Mouse (Mus musculus) thymus, adult 2 months (tissue): ENCODE data around the gene Dnase1l3. TPM values are rescaled to one million over a fixed set of nuclear protein-coding genes. Genes with fewer than 3 reads are reported as not detected.
A peak's percentile ranks its signal among the peaks of the same experiment; 100 is the strongest.

ENCODE experiments used
- DNase-seq: peaks from one replicate; pipeline ENCODE4 v3.0.0; 2021
- H3K27ac ChIP-seq: fragments of 200-500 bp; 2 replicates; pipeline ENCODE4 v1.5.1; 2012; ENCODE audit warnings: low read length, control low read depth; ENCODE audit not compliant: control insufficient read depth, insufficient read depth
- H3K27me3 ChIP-seq: fragments of 200-500 bp; 2 replicates; pipeline ENCODE4 v1.6.1; 2012; ENCODE audit warnings: mild to moderate bottlenecking, low read length, moderate library complexity, mixed read lengths; ENCODE audit not compliant: control insufficient read depth, insufficient read depth
- H3K36me3 ChIP-seq: fragments of 200-500 bp; 2 replicates; pipeline ENCODE4 v1.6.1; 2012; ENCODE audit warnings: mild to moderate bottlenecking, low read length, moderate library complexity; ENCODE audit not compliant: control insufficient read depth, insufficient read depth
- H3K4me1 ChIP-seq: fragments of 200-500 bp; replicated peaks from 2 replicates; pipeline ENCODE4 v1.6.1; 2012; ENCODE audit warnings: low read length; ENCODE audit not compliant: control insufficient read depth, insufficient read depth
- H3K4me3 ChIP-seq: fragments of 200-500 bp; 2 replicates; pipeline ENCODE4 v1.5.1; 2012; ENCODE audit warnings: mild to moderate bottlenecking, low read length, control low read depth, moderate library complexity; ENCODE audit not compliant: control insufficient read depth, insufficient read depth
- CTCF ChIP-seq: fragments of 200-500 bp; IDR thresholded peaks from 2 replicates; pipeline ENCODE4 v1.5.1; 2012; ENCODE audit warnings: mild to moderate bottlenecking, control low read depth, low read length, moderate library complexity, borderline replicate concordance; ENCODE audit not compliant: control insufficient read depth, poor library complexity, insufficient read depth; ENCODE audit errors: extremely low read depth
- POLR2A ChIP-seq: fragments of 200-500 bp; IDR thresholded peaks from 2 replicates; pipeline ENCODE4 v1.6.1; 2012; ENCODE audit warnings: mild to moderate bottlenecking, low read length, control low read depth, moderate library complexity; ENCODE audit not compliant: control insufficient read depth, poor library complexity, insufficient read depth; ENCODE audit errors: extremely low read depth
- WGBS: fragments of 180-500 bp; shearing (Covaris S2); methylation state at CpG from one replicate; pipeline ENCODE4 v1.1.7; 2018; 5-methylcytosine and 5-hydroxymethylcytosine counted together
- polyA plus RNA-seq: library from polyadenylated mRNA; depleted of rRNA; stranded (reverse); fragments of >200 nt; gene quantifications from 2 replicates; pipeline ENCODE4 v1.2.3, GENCODE M21; 2012

Gene Dnase1l3
- polyA plus RNA-seq, 1 experiment, result 27.8 TPM

DNA sequence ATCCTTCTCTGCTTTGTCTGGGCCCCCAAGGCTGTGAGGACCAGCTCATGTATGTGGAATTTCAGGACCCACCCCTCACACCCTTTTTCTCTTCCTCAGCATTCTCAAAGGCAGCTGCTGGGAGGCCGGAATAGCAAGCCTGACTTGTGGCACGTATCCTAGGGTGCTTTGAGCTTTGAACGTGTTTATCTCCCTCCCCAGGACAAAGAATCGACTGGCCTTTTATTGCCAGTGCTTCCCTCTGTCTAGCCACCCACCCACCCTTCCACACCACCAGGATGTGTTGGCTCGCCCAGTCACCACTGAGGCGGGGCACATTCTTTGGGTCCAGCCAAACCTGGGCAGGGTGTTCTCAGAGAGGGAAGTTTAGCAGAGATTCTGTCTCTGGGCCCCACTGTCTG is 40.3 kb downstream of the Dnase1l3 start:
- no peak for DNase-seq

DNA sequence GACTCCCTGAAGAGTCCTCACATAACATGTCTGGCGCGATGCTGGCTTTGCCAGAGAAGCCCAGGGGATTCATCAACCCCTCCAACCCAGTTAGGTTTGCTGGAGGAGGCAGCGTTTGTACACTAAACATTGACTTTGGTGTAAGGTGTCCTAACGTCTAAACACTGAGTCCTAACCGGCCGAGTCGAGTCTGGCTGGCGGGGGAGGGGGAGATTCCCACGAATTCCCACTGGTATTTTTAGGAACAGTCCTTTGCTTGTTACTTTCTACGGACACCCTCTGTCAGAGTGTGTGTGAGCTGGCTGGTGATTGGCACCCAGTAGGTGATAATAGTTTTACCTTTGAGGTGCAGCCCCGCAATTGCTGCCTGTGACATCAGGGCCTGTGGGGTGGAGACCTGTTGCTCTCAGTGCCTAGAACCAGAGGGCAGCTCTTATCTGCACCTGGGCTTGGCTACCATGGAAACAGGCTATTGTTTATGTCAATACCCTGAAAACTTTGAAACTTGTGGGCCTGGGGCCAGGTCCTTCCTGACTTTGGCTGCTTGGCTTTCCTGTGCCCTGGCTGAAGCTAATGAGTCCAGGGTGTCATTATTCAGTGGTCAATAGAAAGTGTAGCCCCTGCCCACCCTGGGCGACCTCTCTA is 41.6 kb downstream of the Dnase1l3 start:
- H3K4me3 ChIP-seq, result no peak overlapping the region
- H3K27me3 ChIP-seq, result no peaks in the 10 kb centered on the region
- no peak for DNase-seq
- H3K36me3 ChIP-seq, result no peaks in the 10 kb centered on the region
- H3K27ac ChIP-seq, result no peak overlapping the region
- TF ChIP-seq CTCF (no peak), POLR2A (no peak)
- no peaks in the 10 kb centered on the region for H3K4me1 ChIP-seq
- 85% methylated on average over 12 of the region's 12 CpGs for WGBS

More for the DNA sequence above, 40.3 kb downstream of the Dnase1l3 start:
- Histone ChIP-seq H3K27me3 (no peaks in the 10 kb centered on the region), H3K4me1 (no peaks in the 10 kb centered on the region), H3K36me3 (no peaks in the 10 kb centered on the region), H3K27ac (no peak overlapping the region), H3K4me3 (no peak overlapping the region)
- 87% methylated on average over 6 of the region's 6 CpGs for WGBS
- TF ChIP-seq CTCF, result no peak
- TF ChIP-seq POLR2A, result no peak

DNA sequence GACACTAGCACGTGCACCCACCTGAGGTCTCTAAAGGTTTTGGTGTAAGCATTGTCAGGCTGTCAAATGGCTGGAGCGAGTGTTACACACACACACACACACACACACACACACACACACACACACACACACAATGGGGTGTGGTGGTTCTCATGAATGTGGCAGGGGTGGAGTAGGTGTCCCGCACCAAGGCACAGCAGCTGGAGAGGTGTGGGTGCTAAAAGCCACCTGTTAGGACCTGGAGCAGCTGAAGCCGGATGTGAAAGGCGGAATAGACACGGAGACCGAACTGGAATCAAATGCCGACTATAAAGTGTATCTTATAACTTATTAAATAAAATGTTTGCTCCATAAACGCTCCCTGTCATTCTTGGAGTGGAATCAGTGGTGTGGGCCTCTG is 43.1 kb downstream of the Dnase1l3 start:
- Histone ChIP-seq H3K4me1 (no peaks in the 10 kb centered on the region), H3K27ac (no peak overlapping the region), H3K36me3 (no peaks in the 10 kb centered on the region), H3K27me3 (no peaks in the 10 kb centered on the region), H3K4me3 (no peak overlapping the region)
- 96% methylated on average over 9 of the region's 9 CpGs for whole genome bisulfite sequencing
- TF ChIP-seq CTCF (no peak), POLR2A (no peak)
- DNase-seq, result no peak

DNA sequence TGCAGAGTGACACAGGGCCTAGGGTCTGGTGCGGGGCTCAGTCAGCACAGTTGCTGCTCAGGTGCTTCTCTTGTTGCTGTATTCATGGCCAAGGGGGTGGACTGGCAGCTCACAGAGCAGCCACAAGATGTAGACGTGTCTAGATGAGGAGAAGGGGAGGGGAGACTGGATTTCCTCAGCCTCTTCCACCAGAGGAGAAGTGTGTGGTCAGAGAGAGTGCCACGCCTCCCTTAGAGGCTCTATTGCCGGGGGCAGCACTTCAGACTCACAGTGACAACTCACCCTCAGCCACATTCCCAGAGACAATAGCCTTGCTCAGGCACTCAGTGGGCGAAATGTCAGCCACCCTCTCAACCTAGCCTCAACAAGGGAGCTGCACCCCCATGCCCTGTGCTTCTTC is 49.1 kb downstream of the Dnase1l3 start:
- 77% methylated on average over 5 of the region's 5 CpGs for WGBS
- Histone ChIP-seq H3K27ac (no peak overlapping the region), H3K4me1 (peaks cover 7% of the 10 kb centered on the region), H3K36me3 (no peaks in the 10 kb centered on the region), H3K4me3 (no peak overlapping the region), H3K27me3 (no peaks in the 10 kb centered on the region)
- DNase-seq, result no peak
- TF ChIP-seq CTCF, result no peak
- no peak for TF ChIP-seq POLR2A

DNA sequence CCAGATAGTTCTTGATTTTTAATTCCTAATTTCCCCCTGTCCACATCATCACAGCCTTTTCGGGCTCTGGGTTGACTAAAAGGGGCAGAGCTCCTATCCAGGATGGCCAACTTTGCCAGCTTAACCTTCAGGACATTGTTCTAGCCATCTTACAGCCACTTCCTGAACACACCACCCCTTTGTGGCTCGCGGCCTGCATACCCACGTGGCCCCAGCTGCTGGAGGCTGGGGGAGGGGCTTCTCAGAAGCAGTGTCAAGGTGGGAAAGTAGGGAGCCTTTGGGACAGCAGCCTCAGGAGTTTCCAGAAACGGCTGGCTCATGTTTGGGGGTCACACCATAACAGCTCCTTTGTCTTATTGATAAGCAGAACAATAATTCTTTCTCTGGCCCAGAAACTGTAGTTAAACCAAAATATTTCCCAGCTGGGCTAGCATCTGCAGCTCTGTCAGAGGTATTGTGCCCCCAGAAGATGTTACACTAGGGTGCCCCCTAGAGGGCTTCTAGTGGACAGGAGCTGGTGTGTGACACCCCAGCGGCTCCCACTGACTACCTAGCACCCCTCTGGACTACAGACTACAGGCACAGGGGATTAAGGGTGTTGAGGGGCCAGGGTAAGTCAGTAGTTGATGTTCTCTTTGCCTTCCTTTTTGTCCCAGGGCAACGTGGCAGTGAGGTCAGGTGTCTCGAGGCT is 49.9 kb downstream of the Dnase1l3 start:
- H3K27ac ChIP-seq, result no peak overlapping the region
- peak; percentile 53 for DNase-seq
- H3K27me3 ChIP-seq, result no peaks in the 10 kb centered on the region
- H3K4me1 ChIP-seq, result peaks cover 7% of the 10 kb centered on the region
- TF ChIP-seq POLR2A (no peak), CTCF (no peak)
- no peak overlapping the region for H3K4me3 ChIP-seq
- WGBS, result 29% methylated on average over 8 of the region's 8 CpGs
- H3K36me3 ChIP-seq, result no peaks in the 10 kb centered on the region

DNA sequence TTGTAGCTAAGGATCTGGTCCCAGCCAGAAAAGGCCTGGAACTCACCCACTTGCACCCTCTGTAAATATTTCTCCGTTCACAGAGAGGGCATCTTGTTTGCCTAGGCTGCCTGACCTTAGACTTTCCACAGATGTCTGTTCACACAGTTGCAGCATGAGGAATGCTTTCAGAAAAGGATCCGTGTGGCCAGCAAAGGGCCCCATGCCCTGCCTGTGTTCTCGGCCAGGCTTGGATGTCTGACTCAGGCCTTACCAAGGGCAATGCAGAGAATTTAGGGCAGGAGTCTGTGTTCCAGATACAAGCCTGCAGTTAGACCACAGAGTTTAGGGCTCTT is 50.6 kb downstream of the Dnase1l3 start:
- WGBS, result 96% methylated on average over 3 of the region's 3 CpGs
- DNase-seq, result no peak
- H3K36me3 ChIP-seq, result no peaks in the 10 kb centered on the region

DNA sequence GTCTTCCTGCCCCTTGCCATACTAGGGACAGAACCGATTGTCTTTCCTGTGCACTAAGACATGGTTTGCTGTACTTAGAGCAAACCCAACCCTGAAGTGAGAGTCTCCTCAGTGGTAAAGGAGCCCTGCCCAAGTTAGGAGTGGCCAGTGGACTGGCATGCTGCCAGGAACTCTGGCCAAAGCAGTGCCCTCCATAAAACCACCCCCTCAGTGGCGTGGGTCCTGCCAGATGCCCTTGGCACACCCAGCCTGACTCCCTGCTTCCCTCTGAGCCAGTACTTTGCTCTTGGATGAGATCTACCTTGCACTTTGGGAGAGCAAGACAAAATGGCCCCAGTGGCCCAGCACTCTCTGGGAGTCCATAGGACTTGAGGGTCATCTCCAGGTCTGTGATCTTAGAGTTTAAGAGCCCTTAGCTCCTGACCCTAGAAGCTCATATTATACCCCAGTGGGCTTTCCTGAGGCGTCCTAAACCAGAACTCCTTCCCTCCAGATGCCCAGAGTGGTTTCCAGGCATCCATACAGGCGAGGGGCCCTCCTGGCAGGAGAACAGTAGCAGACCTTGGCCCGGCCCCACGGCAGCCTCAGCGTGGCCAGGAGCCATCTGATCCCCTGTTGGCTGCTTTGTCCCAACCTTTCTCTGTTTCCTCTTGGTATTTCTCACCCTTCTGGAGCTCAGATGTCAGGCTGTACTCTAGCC is 51.1 kb downstream of the Dnase1l3 start:
- TF ChIP-seq CTCF (no peak), POLR2A (no peak)
- H3K4me3 ChIP-seq, result no peak overlapping the region
- peaks cover 7% of the 10 kb centered on the region for H3K4me1 ChIP-seq
- H3K36me3 ChIP-seq, result no peaks in the 10 kb centered on the region
- no peak for DNase-seq
- 86% methylated on average over 7 of the region's 7 CpGs for WGBS
- no peak overlapping the region for H3K27ac ChIP-seq
- no peaks in the 10 kb centered on the region for H3K27me3 ChIP-seq

More for the DNA sequence above, 50.6 kb downstream of the Dnase1l3 start:
- H3K27ac ChIP-seq, result no peak overlapping the region
- no peak for TF ChIP-seq POLR2A
- TF ChIP-seq CTCF, result no peak
- no peak overlapping the region for H3K4me3 ChIP-seq
- H3K27me3 ChIP-seq, result no peaks in the 10 kb centered on the region
- peaks cover 7% of the 10 kb centered on the region for H3K4me1 ChIP-seq
